In genomic region chr5:16577882-16578742, GRCm38 (mm10) we compare ENCODE assay signal across 17 mouse cellular contexts. TPM values are rescaled to one million over a fixed set of nuclear protein-coding genes. Genes with fewer than 3 reads are reported as not detected.
DNase-seq lines count a peak whose midpoint lies in the region; ATAC-seq lines count a peak whose summit lies in the region.
"Had no signal": no experiment of that assay in that cellular context is flagged by ENCODE, and none has a peak within 500 bp of the region (broad histone marks: within the 10 kb centered on the region; RNA-seq: fewer than 3 reads in every experiment).

No protein-coding gene starts in this region.

- ATAC-seq in hematopoietic stem cell, adult 5-6 weeks (replicated peaks in 1 of 2; ENCODE audit: insufficient read depth in 1 of 2, low FRiP score in 2 of 2, low TSS enrichment in 1 of 2, low read depth in 1 of 2, poor library complexity in 2 of 2, severe bottlenecking in 2 of 2) = peak; percentile 80 to 81
- ATAC-seq: forebrain, postnatal 0 days; hindbrain, postnatal 0 days; liver, postnatal 0 days; midbrain, embryonic 15.5 days; Patski had no signal

- peak; percentile 14 for DNase-seq in adrenal gland, postnatal 14 days
- no peak for DNase-seq in adrenal gland, postnatal 25 days
- peak; percentile 33 for DNase-seq in kidney, postnatal 10 days
- no peak for DNase-seq in MN1 (ENCODE audit: low spot score)
- DNase-seq in thymus, postnatal 36 days = no peak
- DNase-seq in thymus, postnatal 14 days = no peak
- no peak for DNase-seq in layer of hippocampus, postnatal 36 days
- DNase-seq: cerebellum, adult 8-10 months; forebrain, postnatal 0 days; gastrocnemius, postnatal 10 days; liver, postnatal 0 days; right cerebral cortex, postnatal 4 days; thymus, adult 18-20 months had no signal

RNA-seq across cellular contexts. Expression of gene Hgf, which starts 24.8 kb away (rescaled TPM):
- 2.7 and 4.0 TPM in 2 replicates for total RNA-seq in adrenal gland, postnatal 14 days (2021)
- 1.7 TPM in 2 replicates for total RNA-seq in adrenal gland, postnatal 25 days (2021)
- total RNA-seq in hematopoietic stem cell, adult 5-6 weeks (2017) = 36.5 and 37.4 TPM in 2 replicates
- total RNA-seq in layer of hippocampus, postnatal 36 days (2021) = 1 to 10 TPM; 3.5 to 3.9 TPM

Comparison
In these comparisons a context has a peak if more than half of its experiments do, and no peak if none do; other contexts are left out.
1. DNase-seq: peak in adrenal gland, postnatal 14 days (single experiment) and kidney, postnatal 10 days (single experiment); none in adrenal gland, postnatal 25 days (single experiment), MN1 (single experiment), thymus, postnatal 36 days (0 of 2), thymus, postnatal 14 days (single experiment) and layer of hippocampus, postnatal 36 days (0 of 2).